Mouse (Mus musculus) heart, postnatal 36 days (tissue): ENCODE results near the gene Cpt1a. TPM values are rescaled to one million over a fixed set of nuclear protein-coding genes. Genes with fewer than 3 reads are reported as not detected.

Source experiments
- DNase-seq, 2 experiments: peaks; one replicate each; pipeline ENCODE4 v3.0.0; 2021 to 2022
- intact Hi-C: fragments of 180-260 bp; cut with DNase I; formaldehyde crosslinking; loops from one replicate; pipeline ENCODE4 v1.15.1; 2025
- total RNA-seq, 2 experiments: library from RNA; stranded (reverse); gene quantifications; 2 replicates each; pipeline ENCODE4 v1.2.3; 2021

Gene Cpt1a
- total RNA-seq, 2 experiments from 2014 or later = 69.2 to 94.6 TPM

- peak; percentile 26 to 51 for DNase-seq
- intact Hi-C loops = loop anchor here (10.0 kb wide), 1 partner anchor 250 kb away; the partner anchor contains the start of gene Ppp6r3
Observed at GRCm38 (mm10) chr19:3324271-3324811, 2.2 kb downstream of the Cpt1a start.

GRCm38 (mm10) chr19:3324931-3325711 is 3.0 kb downstream of the Cpt1a start:
- intact Hi-C loops = loop anchor here (1.0 to 10.0 kb wide), 2 partner anchors 28 to 250 kb away; partner anchors contain the start of gene Ppp6r3

GRCm38 (mm10) chr19:3325771-3326478 is 3.8 kb downstream of the Cpt1a start:
- DNase-seq = peak; percentile 14 to 46
- intact Hi-C loops = loop anchor here (1.0 to 10.0 kb wide), 2 partner anchors 27 to 249 kb away; partner anchors contain the start of gene Ppp6r3

More at GRCm38 (mm10) chr19:3324931-3325711, 3.0 kb downstream of the Cpt1a start:
- DNase-seq = peak; percentile 93 to 95

DNA sequence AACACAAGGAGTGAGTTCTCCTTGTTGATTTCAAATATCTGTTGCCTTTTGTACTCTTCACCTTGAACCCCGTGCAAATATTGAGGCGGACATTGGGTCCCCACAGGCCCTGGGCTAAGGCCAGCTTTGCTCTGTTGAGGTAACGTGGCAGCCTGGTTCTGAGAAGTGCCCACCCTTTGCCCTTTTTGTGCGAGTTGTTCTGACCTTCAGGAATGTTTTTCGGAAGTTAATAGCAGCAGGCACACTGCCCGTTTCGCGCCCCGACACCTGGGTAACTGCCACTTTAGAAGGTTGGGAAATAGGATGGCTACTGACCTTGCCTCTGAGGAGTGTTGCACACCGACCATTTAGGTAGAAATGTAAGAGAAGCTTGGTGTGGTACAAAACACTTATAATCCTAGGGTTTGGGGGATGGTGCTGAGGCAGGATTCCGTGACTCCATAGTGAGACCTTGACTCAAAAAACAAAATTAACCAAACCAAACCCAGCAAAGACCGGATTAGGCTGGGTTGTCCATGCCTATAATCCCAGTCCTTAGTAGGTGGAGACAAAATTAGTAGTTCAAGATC is 4.4 kb downstream of the Cpt1a start:
- intact Hi-C loops = loop anchor here (10.0 kb wide), 1 partner anchor 248 kb away; the partner anchor contains the start of gene Ppp6r3
- DNase-seq = no peak

DNA sequence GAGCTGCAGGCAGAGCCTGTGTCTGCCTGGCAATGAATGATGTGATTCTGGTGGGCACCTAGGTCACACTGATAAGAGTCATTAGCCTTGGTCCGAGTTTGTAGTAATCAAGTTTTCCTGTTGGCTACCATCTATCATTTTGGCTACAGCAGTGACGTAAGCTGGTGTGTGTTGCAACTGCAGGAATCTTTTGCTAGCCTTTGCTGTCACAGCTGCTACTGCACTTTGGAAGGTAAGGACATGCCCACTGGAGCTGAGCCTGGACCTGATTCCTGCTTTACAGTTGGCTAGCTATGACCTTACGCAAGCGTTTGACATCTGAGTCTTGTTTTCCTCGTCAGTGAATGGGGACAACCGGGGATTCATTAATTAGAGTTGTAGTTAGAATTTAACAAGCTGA is 11.1 kb downstream of the Cpt1a start:
- DNase-seq = peak in 1 of 2 experiments; percentile 52
- intact Hi-C loops = no loop called here

- intact Hi-C loops = no loop called here
- DNase-seq = no peak
Observed at GRCm38 (mm10) chr19:3333694-3334515, 11.8 kb downstream of the Cpt1a start.

DNA sequence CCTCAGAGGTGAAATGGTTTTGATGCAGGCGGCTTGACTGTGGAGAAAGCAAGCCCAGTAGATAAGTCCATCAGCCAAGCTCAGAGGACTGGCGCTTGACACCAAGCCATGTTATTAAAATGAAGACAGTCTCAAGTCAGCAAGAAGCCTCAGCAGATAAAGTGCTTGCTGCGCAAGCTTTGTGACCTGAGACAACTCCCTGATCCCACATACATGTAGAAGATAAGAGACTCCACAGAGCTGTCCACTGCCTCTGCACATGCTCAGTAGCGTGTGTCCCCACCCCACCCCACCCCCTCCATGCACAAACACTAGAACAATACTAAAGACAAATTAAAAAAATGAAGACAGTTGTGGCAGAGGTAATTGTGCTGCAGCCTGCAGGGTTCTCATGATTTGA is 12.4 kb downstream of the Cpt1a start:
- intact Hi-C loops = no loop called here

DNA sequence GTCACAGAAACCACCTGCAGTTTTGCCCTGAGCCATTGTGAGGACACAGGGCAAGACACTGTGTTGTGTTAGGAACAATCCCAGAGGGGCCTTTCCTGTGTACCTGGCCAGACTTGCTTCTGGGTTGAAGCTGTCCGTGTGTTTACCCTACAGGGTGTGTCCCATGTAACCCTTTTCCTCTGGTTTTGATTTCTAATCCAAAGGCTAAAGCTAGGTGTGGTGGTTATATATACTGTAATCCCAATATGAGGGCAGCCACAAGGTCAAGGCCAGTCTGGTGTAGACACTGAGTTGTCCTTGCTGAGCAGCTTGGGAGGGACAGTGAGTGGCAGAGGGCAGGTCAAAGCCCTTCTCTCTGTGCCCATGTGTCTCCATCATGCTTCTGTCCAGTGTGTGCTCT is 13.8 kb downstream of the Cpt1a start:
- no peak for DNase-seq
- intact Hi-C loops = no loop called here

More for the DNA sequence above, 12.4 kb downstream of the Cpt1a start:
- no peak for DNase-seq

GRCm38 (mm10) chr19:3336485-3337255 is 14.5 kb downstream of the Cpt1a start:
- no peak for DNase-seq
- intact Hi-C loops = no loop called here

GRCm38 (mm10) chr19:3339187-3339586 is 17.1 kb downstream of the Cpt1a start:
- no peak for DNase-seq
- intact Hi-C loops = no loop called here

DNA sequence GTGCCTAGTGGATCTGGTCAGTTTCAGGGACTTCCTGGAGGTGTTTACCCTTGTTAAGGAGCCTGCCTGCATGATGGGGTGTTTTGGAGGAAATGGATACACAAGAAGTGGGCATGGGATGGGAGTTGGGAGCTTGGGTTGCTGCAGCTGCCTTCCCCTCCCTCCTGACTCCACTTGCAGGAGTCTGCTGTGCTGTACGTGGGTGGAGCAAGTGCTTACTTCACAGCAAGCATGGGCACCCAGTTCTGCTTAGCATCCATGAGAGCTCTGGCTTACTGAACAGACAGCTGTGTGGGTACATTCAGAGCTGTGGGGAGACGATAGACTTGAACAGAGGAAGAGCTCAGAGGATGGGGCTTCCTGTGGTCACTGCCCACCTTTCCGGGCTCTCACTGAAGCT is 18.9 kb downstream of the Cpt1a start:
- no peak for DNase-seq
- intact Hi-C loops = no loop called here

DNA sequence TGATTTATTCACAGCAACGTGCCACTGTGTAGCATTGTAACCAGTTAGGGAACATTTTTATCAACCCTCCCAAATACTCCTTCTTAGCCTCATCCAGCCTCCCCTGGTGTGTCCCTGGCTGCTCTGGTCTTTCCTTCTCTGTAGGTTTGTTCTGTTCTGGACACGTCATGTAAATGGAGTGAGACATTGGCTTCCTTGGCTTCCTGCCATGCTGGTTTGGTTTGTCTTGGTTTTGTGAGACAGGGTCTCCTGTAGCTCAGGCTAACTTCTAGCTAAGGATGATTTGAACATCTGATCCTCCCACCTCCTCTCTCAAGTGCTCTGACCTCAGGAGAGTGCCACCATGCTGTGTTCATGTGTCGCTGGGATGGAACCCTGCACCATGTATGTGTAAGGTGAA is 21.8 kb downstream of the Cpt1a start:
- no peak for DNase-seq
- intact Hi-C loops = no loop called here

GRCm38 (mm10) chr19:3344636-3345544 is 22.8 kb downstream of the Cpt1a start:
- no peak for DNase-seq
- intact Hi-C loops = no loop called here

DNA sequence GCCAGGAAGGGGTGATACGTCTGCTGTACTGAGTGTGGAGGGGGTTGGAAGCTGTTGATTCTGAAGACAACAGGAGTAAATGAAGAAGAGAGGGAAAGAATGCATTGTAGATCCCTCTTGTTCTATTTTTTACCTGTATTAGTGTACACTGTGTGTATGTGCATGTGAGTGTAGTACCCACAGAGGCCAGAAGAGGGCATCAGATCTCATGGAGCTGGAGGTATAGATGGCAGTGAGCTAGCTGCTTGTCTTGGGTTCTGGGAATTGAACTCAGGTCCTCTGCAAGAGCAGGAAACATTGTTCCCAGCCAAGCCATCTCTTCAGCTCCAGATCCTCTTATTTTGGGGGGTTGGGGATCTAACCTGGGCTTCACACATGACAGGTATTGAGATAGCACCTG is 25.6 kb downstream of the Cpt1a start:
- intact Hi-C loops = no loop called here

DNA sequence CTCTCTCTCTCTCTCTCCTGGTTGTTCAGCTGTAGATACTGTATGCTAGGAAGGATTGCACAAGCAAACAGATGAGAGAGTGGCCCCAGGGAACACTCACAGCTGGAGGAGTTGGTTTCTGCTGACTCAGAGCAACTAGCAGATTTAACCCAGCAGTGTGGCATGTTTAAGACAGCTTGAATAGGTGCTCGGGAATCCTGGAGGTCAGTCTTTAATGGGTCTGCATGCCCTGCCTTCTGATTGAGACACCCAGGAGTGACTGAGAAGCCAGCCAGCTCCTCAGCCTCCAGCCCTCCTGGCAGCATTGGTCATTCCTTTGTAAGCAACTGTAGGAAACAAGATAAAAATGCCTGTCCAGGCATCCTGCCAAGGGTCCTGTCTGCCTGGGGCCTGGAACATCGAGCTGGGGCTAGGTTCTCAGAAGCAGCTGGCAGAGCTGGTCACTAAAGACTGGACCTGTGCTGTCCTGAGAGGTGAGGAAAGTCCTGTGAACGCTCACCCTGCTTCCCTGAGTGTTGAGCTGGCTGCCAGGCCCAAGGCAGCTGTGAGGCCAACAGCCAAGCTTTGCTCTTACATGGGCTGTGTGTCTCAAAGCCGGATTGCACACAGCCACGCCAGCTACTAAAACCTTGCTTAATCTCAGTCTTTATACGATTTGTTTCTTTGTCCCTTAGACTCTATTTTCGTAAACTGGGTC is 31.4 kb downstream of the Cpt1a start:
- DNase-seq = peak; percentile 77 to 83
- intact Hi-C loops = loop anchor here (1.0 to 2.0 kb wide), 3 partner anchors 28 to 63 kb away; partner anchors contain the start of gene Tesmin

More for the DNA sequence above, 25.6 kb downstream of the Cpt1a start:
- no peak for DNase-seq

DNA sequence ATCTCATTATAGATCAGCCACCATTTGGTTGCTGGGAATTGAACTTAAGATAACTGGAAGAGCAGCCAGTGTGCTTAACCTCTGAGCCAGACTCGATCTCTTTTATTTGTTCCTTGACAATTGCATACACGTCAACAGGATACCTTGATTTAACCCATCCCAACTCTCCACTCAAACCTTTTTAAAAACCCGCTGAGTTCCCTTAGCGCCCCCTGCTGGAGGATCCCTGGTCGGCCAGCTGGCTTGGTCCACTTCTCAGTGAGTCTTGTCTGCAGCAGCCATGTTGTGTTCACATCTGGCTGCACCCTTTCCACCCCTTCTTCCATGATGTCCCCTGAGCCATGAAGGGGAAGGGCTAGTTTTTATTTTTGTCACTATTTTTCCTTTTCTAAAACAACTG is 33.0 kb downstream of the Cpt1a start:
- intact Hi-C loops = loop anchor here (2.0 kb wide), 1 partner anchor 64 kb away; no protein-coding TSS in a partner anchor

DNA sequence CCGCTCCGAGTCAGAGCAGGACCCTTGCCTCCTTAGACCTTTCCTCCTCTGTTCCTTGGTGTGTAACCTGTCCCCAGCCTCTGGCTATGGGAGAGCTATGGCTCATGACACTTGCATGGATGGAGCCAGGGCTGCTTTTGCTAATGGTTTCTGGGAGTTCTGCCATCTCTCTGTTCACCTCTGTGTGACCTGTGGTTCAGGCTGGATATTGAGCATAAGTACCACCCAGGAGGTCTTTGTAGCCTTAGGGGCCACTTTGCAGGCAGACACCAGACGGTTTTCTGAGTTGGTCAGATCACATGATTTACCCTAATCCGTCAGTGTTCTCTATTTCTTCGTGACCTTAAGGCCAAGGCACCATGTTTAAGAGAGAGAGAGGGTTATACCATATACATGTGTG is 34.4 kb downstream of the Cpt1a start:
- intact Hi-C loops = no loop called here
- DNase-seq = no peak

More for the DNA sequence above, 33.0 kb downstream of the Cpt1a start:
- peak in 1 of 2 experiments; percentile 50 for DNase-seq
